Mouse (Mus musculus) cerebellum, adult 8-10 months (tissue): Measurements from ENCODE around the gene Unc13a.

Experiments used
- DNase-seq: peaks from one replicate; pipeline ENCODE4 v3.0.0; 2022

The Unc13a gene

DNA sequence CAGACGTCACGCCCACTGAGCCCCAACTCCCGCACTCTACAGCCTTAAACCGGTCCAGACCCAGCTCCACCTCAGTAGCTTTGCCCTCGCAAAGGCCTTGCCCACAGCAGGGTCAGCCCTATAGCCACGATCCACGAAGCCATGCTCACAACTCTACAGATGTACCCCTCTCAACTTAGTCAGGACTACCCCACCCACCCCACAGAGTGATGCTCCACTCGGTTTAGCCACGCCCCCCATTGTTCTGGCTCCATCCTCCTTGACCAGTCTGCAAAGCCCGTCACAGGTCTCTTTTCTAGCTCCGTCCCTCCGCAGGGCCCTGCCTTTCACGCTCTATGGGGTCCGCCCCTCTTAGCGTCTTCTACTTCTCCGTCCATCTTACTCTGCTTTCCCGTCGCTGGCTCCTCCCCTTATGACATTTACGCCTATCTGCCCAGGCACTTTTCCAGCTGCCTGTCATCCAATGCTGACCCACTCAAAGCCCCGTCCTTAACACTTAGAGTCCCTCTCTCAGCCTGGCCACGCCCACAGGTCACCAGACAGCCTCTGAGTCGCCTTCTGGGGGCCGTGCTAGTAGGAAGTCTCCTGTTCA lies 14.7 kb upstream of the Unc13a start:
- no peak for DNase-seq

DNA sequence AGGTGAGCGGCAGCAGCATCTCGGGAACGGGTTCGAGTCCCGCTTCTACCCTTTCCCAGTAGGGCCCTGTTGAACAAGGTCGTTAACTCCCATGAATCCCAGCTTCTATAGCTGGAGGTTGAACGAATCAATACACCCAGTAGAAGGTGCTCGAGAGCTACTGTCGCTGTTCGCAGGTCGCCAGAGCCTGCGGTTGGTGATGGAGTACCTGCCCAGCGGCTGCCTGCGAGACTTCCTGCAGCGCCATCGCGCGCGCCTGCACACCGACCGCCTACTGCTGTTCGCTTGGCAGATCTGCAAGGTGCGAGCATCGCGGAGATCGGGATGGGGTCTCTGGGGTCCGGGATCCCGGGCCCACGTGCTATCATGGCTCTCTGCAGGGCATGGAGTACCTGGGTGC lies 14.0 kb upstream of the Unc13a start:
- DNase-seq = no peak

DNA sequence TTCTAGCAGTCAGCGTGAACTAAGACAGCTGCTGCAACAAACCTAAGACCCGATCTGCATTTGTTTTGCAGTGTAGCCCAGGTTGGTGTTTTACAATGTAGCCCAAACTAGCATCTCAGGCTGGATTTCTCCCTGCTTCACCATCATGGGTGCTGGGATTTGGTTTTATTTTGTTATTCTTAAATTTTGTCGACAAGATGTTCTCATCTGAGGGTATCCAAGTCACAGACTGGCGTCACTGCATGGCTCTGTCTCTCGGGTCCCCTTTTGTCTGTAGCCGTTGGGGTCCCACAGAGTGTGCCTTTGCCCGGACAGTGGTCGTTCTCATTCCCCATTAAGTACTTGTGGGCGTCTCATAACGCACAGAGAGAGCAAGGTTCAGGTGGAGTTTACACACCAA lies 13.1 kb upstream of the Unc13a start:
- DNase-seq = no peak

- no peak for DNase-seq
Measured at GRCm38 (mm10) chr8:71682832-71683231, 11.3 kb upstream of the Unc13a start.

DNA sequence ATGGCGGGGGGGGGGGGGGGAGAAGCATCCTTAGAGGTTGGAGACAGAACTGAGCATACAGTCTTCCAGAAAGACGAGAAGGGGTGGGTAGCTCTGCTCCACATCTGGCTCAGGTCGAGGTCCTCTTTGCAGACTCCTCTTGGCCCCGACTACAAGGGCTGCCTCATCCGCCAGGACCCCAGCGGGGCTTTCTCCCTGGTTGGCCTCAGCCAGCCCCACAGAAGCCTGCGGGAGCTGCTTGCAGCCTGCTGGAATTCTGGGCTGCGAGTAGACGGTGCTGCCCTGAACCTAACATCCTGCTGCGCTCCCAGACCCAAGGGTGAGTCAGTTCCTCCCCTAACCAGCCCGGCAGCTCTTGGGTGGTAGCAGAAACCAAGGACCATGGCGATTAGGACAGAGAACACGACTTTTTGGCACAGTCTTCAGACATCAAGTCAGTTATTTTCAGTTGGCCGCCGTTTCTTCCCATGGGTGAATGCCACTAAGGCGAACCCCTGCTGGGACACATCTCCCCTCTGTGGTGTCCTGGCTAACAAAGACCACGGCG lies 9.9 kb upstream of the Unc13a start:
- no peak for DNase-seq

DNA sequence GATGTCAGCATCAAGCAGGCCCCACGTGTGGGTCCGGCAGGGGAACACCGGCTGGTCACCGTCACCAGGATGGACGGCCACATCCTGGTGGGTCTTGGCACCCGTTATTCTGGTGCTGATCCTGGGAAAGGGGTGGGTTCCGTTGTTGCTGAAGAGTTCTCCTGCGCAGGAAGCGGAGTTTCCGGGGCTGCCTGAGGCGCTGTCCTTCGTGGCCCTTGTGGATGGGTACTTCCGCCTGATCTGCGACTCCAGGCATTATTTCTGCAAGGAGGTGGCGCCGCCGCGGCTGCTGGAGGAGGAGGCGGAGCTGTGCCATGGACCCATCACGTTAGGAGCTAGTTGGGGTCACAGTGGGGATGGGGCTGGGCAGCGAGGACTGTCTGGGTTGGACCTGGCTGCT lies 8.9 kb upstream of the Unc13a start:
- no peak for DNase-seq

GRCm38 (mm10) chr8:71679550-71680168 lies 8.1 kb upstream of the Unc13a start:
- peak; percentile 54 for DNase-seq

DNA sequence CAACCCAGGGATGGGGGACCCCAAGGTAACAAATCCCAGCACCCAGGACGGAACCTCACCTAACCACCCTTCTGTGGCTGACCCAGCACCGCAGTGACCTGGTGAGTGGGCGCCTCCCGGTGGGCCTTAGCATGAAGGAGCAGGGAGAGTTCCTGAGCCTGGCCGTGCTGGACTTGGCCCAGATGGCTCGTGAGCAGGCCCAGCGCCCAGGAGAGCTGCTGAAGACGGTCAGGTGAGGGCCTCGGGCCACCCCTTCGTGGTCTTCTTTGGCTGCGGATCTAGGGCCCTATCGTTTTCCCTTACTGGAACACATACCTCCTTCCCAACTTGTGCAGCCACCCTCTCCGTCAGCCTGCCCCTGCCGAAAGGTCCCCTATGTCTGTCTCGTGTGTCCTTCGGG lies 7.6 kb upstream of the Unc13a start:
- peak; percentile 29 for DNase-seq

GRCm38 (mm10) chr8:71678216-71678615 lies 6.7 kb upstream of the Unc13a start:
- no peak for DNase-seq

- peak; percentile 17 for DNase-seq
Measured at GRCm38 (mm10) chr8:71677555-71677954, 6.0 kb upstream of the Unc13a start.

GRCm38 (mm10) chr8:71676803-71677202 lies 5.2 kb upstream of the Unc13a start:
- DNase-seq = peak; percentile 32

DNA sequence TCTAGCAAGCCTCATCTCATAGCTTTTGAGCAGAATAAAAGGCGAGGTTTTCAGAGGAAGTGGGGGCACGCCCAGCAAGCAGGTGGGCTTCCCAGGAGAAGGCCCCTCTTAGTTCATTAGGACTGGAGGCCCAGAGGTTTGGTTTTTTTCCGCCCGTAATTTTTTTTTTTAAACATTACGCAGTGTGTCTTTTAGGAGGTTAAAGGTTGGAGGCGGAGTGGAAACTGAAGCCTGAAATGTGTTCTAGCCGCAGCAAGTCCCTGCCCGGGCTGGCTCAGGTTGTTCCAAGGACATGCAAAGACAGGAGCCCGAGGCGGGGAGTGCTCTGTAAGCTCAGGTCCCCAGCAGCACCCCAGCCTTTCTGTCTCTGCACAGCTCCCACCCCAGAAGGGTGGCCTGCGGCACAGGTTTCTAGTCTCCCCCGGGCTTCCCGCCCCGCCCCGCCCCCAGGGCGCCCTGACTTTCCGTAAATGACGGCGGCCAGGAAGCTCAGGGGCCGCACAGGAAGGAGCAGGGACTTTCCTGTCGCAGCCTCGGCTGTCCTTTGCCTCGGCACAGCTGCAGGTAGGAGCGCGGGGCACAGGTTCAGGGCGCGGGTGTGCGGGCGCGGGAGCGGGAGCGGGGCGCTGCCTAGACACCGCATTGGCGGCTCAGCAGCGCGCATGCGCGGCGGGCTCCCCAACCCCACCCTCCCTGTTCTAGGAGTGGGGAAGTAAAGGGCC lies 4.6 kb upstream of the Unc13a start, which contains the start of gene Jak3:
Jak3 (plus strand) TSS at position 277 of the 722 bp plus-strand sequence.
- peak; percentile 72 for DNase-seq

GRCm38 (mm10) chr8:71675456-71676019 lies 4.0 kb upstream of the Unc13a start:
- no peak for DNase-seq

DNA sequence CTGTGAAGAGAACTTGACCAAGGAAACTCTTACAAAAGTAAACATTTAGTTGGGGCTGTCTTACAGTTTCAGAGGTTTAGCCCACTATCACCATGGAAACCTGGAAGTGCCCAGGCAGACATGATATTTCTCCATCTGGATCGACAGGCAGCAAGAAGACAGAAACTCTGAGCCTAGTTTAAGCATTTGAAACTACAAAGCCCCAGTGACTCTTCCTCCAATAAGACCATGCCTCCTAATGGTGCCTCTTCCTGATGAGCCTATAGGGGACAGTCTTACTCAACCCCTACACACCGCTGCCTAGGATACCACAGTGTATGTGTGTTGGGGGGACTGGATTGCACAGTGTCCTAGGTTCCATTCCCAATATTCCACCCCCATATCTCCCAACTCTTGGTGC lies 2.5 kb upstream of the Unc13a start:
- no peak for DNase-seq

DNA sequence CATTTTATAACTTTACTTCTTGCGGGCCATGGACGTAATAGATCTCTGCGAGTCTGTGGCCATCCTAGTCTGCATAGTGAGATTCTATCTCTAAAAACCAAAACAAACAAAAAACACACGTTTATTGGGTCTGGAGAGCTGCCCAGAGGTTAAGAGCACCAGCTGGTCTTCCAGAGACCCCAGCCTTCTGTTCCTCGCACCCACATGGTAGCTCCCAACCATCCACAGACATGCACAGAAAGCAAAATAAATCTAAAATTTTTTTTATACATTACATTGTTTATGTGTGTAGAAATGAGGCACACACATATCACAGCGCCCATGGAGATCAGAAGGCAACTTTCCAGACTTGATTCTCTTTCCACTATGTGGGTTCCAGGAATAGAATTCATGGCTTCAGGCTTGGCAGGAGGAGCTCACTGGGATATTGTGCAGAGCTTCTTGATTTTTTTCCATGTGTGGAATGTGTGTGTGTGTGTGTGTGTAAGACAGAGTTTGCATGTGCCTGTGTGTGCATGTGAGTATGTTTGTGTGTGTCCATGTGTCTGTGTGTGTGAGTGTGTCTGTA lies 695 bp upstream of the Unc13a start:
- DNase-seq = no peak

DNA sequence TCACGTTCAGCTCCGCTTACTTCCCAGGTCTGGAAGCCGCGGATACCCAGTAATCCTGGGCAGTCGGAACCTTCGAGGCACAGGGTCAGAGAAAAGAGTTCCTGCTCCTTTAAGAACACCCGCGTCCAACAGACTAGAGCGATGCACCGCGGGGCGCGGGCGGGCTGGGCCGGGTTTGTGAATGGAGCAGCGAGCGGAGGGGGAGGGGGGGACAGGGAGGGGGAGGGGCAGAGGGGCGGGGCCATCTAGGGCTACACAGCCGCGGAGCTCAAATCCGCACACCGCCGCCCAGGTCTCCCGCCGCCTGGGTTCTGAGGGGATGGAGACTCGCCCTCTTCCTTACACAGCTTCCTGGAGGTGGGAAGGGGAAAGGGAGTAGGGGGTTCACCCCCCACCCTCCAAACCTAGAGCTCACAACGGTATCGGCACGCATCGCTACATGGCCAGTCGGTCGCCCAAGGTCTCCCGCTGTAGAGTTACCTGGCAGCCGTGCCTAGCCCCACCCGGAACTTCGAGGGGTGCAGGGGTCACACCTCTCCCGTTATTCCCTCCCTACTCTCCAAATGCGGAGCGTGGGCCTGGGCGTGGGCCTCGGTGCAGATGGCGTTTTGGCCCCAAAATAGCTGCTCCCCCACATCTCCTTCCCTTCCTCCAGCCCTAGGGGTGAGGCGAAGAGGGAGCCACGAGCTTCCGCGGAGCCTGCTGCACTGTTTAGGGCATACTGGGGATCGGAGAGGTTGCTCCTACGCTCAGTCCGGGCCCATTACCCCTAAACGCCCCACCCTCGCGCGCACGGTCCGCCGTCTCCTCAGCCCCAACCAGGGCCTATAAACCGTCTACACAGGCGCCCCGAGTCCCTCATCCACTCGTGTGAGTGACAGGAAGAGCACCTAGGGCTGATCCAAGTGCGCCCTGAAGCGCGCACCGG lies 672 bp downstream of the Unc13a start:
- DNase-seq = peak; percentile 79

DNA sequence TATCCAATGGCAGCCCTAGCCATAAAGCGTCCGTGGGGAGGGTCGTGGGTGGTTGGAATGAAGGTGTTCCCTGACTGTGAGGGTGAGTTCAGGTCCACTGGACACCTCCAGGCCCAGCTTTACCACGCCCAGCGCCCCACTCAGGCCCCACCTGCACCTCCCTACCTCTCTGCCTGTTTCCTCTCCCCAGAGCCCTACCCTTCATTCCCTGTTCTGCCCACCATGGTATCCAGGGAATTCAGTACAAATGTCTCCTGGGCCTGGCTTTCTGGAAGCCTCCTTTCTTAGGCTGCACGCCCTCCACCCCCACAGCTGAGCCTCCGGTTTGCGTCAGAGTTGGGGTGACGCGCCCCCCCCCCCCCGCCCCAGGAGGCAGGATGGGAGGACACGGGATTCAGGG lies 1.4 kb downstream of the Unc13a start:
- no peak for DNase-seq

- peak; percentile 46 for DNase-seq
Measured at GRCm38 (mm10) chr8:71668220-71668975, 3.2 kb downstream of the Unc13a start.

- DNase-seq = no peak
Measured at GRCm38 (mm10) chr8:71667256-71667655, 4.3 kb downstream of the Unc13a start.

- no peak for DNase-seq
Measured at GRCm38 (mm10) chr8:71666855-71667254, 4.7 kb downstream of the Unc13a start.
